Mouse (Mus musculus) MEL-GATA-1-ER (cell line): ENCODE measurements around the gene Fam102a.

Experiments
- DNase-seq: peaks from one replicate; pipeline ENCODE4 v3.0.0-alpha.2; 2012; ENCODE audit warnings: low read depth; ENCODE audit errors: extremely low read depth

The Fam102a gene

GRCm38 (mm10) chr2:32607262-32607947 lies 72.3 kb downstream of the Fam102a start:
- DNase-seq = peak; percentile 30

- peak; percentile 81 for DNase-seq
Measured at GRCm38 (mm10) chr2:32608141-32608777, 73.1 kb downstream of the Fam102a start.

- no peak for DNase-seq
Measured at GRCm38 (mm10) chr2:32608778-32609435, 73.8 kb downstream of the Fam102a start.

- peak; percentile 44 for DNase-seq
Measured at GRCm38 (mm10) chr2:32610610-32611229, 75.6 kb downstream of the Fam102a start.

- no peak for DNase-seq
Measured at GRCm38 (mm10) chr2:32612274-32612673, 77.1 kb downstream of the Fam102a start.

GRCm38 (mm10) chr2:32617109-32617508 lies 82.0 kb downstream of the Fam102a start:
- DNase-seq = no peak

- no peak for DNase-seq
Measured at GRCm38 (mm10) chr2:32617601-32618000, 82.5 kb downstream of the Fam102a start.

GRCm38 (mm10) chr2:32618051-32618450 lies 82.9 kb downstream of the Fam102a start:
- no peak for DNase-seq
